Mouse (Mus musculus) cortical plate, adult 2 months (tissue): Measurements from ENCODE around the gene Limch1. TPM values are rescaled to one million over a fixed set of nuclear protein-coding genes. Genes with fewer than 3 reads are reported as not detected.

ENCODE experiments used
- H3K27ac ChIP-seq: fragments of 200-500 bp; 2 replicates; pipeline ENCODE4 v1.5.1; 2012; ENCODE audit warnings: low read length, control low read depth, inconsistent platforms; ENCODE audit not compliant: insufficient read depth
- H3K4me1 ChIP-seq: fragments of 200-500 bp; 2 replicates; pipeline ENCODE4 v1.6.1; 2011; ENCODE audit warnings: low read length; ENCODE audit not compliant: control insufficient read depth, insufficient read depth
- H3K4me3 ChIP-seq: fragments of 200-500 bp; 2 replicates; pipeline ENCODE4 v1.5.1; 2011; ENCODE audit warnings: mild to moderate bottlenecking, low read length, control low read depth; ENCODE audit not compliant: insufficient read depth
- CTCF ChIP-seq: fragments of 200-500 bp; IDR thresholded peaks from 2 replicates; pipeline ENCODE4 v1.5.1; 2011; ENCODE audit warnings: mild to moderate bottlenecking, control low read depth, low read length; ENCODE audit not compliant: insufficient read depth; ENCODE audit errors: extremely low read depth
- POLR2A ChIP-seq: fragments of 200-500 bp; IDR thresholded peaks from 2 replicates; pipeline ENCODE4 v1.6.1; 2011; ENCODE audit warnings: mild to moderate bottlenecking, low read length, control low read depth; ENCODE audit not compliant: insufficient read depth; ENCODE audit errors: extremely low read depth
- polyA plus RNA-seq: library from polyadenylated mRNA; depleted of rRNA; stranded (reverse); fragments of >200 nt; gene quantifications from 2 replicates; pipeline ENCODE4 v1.2.3, GENCODE M21; 2012

The Limch1 gene
- polyA plus RNA-seq, 1 experiment, result 56.3 TPM

DNA sequence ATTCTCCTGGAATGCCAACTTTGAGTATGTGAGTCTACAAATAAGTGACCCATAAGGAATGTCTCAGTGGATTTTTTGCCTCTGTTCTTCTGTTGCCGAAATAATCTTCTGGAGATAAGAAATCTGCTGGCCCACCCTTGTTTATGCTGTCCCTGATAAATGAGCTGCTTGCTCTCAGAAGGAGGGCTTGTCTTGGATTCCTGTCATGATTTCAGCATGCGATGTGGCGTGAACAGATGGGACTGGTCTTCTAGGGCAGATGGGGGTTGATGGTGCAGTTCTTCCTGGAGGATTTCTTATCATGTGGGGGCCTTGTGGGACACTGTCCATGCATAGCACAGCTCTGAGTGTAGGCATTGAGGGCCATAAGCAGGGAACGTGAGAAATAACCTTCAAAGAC, 116.5 kb downstream of the Limch1 start:
- H3K4me1 ChIP-seq, result peaks cover 1% of the 10 kb centered on the region; the same call in 1 of the 2 replicates
- TF ChIP-seq CTCF, result no peak
- TF ChIP-seq POLR2A, result no peak
- H3K27ac ChIP-seq, result no peak overlapping the region
- H3K4me3 ChIP-seq, result no peak overlapping the region

DNA sequence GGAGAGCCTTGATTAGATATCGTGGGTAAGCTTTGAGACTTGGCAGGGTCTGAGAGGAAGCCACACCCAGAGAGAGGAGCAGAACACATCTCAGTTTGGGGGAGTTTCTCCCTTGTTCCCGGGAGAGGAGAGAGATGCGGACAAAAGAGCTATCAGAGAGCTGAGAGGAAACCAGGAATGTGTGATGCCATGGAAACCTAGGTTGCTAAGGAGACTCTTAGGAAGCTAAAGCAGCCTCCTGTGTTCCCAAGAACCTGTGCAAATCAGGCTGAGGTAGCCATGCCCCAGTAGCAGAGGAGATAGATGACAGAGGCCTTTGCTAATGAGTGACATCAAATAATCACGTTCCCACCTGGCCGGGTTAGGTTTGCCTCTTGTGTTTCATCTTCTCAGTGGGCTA, 119.6 kb downstream of the Limch1 start:
- H3K27ac ChIP-seq, result no peak overlapping the region
- no peak overlapping the region for H3K4me3 ChIP-seq
- no peak for TF ChIP-seq CTCF
- TF ChIP-seq POLR2A, result no peak
- H3K4me1 ChIP-seq, result peaks cover 1% of the 10 kb centered on the region; the same call in 1 of the 2 replicates

- Histone ChIP-seq H3K4me1 (peaks cover 1% of the 10 kb centered on the region; the same call in 1 of the 2 replicates), H3K4me3 (no peak overlapping the region), H3K27ac (no peak overlapping the region)
- TF ChIP-seq CTCF (no peak), POLR2A (no peak)
Measured at GRCm38 (mm10) chr5:66866019-66866418, 120.4 kb downstream of the Limch1 start.

DNA sequence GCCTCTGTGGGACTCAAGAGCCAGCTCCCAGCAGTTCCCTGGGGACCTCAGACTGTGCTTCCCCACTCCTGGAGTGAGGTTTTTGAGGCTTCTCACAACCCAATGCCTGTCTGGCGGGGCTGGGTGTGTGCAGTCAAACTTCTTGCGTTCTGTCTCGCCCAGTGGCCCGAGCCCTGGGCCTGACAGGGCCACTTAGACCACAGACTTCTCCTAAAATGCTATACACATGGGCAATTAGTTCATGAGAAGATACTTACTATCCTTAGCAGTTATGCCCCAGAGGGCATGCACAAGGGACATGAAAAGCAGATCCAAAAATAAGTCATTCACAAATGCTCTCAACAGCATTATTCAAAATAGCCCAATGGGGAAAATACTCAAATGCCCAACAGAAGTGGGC, 123.9 kb downstream of the Limch1 start:
- no peak for TF ChIP-seq POLR2A
- no peak overlapping the region for H3K27ac ChIP-seq
- H3K4me1 ChIP-seq, result no peaks in the 10 kb centered on the region; the same call in 1 of the 2 replicates
- H3K4me3 ChIP-seq, result no peak overlapping the region

DNA sequence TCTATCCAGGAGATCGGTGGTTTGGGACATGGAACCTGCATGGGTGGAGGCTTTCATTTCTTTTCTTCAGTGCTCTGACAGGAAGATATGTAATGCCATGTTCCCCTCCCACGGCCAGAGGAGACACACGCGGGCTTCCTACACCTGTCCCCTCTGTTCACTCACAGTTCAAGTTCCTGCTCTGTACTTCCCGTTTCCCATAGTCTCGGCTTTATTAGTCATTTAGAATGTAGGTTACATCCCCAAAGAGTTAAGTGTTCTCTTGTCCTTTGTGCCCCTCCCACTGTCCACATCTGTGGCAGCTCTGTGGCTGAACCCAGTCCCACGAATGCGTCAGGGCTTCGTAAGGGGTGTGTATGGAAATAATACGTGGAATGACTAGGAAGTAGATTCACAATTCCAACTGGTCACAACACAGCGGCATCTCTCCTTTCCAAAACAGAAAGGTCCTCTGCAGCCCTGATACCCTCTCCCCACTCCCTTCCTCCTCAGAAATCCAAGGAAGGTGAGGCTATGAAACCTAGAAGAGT, 126.0 kb downstream of the Limch1 start:
- Histone ChIP-seq H3K4me1 (peaks cover 2% of the 10 kb centered on the region; the same call in 1 of the 2 replicates), H3K4me3 (no peak overlapping the region), H3K27ac (no peak overlapping the region)
- no peak for TF ChIP-seq POLR2A
- TF ChIP-seq CTCF, result no peak

DNA sequence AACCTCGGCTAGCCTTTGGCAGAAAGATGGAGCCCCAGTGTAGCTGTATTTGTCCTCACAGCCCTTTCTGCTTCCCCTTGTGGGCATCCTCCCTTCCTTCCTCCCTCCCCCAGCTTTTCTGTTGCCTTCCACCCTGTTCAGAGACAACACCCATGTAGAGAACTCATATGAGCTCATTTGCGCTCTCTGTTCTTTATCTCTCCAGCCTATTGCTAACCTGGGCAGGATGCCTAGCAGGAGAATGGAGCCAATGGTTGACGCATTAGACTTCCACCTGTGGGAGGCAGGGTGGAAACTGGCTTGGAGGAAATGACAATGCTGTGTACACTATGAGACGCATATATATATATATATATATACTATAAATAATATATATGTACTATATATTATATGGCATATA, 126.4 kb downstream of the Limch1 start:
- H3K27ac ChIP-seq, result no peak overlapping the region
- H3K4me3 ChIP-seq, result no peak overlapping the region
- TF ChIP-seq POLR2A (no peak), CTCF (no peak)
- H3K4me1 ChIP-seq, result peaks cover 2% of the 10 kb centered on the region; the same call in 1 of the 2 replicates

- H3K4me1 ChIP-seq, result peaks cover 2% of the 10 kb centered on the region; the same call in 1 of the 2 replicates
- TF ChIP-seq POLR2A, result no peak
- no peak overlapping the region for H3K27ac ChIP-seq
- H3K4me3 ChIP-seq, result no peak overlapping the region
Measured at GRCm38 (mm10) chr5:66872681-66873080, 127.1 kb downstream of the Limch1 start.

- H3K27ac ChIP-seq, result no peak overlapping the region
- peaks cover 2% of the 10 kb centered on the region; the same call in 1 of the 2 replicates for H3K4me1 ChIP-seq
- no peak for TF ChIP-seq POLR2A
- TF ChIP-seq CTCF, result no peak
- H3K4me3 ChIP-seq, result no peak overlapping the region
Measured at GRCm38 (mm10) chr5:66876018-66876805, 130.6 kb downstream of the Limch1 start.

GRCm38 (mm10) chr5:66877066-66877465, 131.4 kb downstream of the Limch1 start:
- peaks cover 2% of the 10 kb centered on the region; the same call in 1 of the 2 replicates for H3K4me1 ChIP-seq
- H3K27ac ChIP-seq, result no peak overlapping the region
- no peak overlapping the region for H3K4me3 ChIP-seq
- TF ChIP-seq CTCF (no peak), POLR2A (no peak)

GRCm38 (mm10) chr5:66881901-66882341, 136.3 kb downstream of the Limch1 start:
- no peaks in the 10 kb centered on the region for H3K4me1 ChIP-seq
- no peak for TF ChIP-seq POLR2A
- no peak for TF ChIP-seq CTCF

More at GRCm38 (mm10) chr5:66881901-66882341, 136.3 kb downstream of the Limch1 start:
- no peak overlapping the region for H3K27ac ChIP-seq
- no peak overlapping the region for H3K4me3 ChIP-seq
